Mouse (Mus musculus) spleen, adult 2 months (tissue): Measurements from ENCODE around the gene Cep95. TPM values are rescaled to one million over a fixed set of nuclear protein-coding genes. Genes with fewer than 3 reads are reported as not detected.

Source experiments
- DNase-seq, 2 experiments: peaks; one replicate each; pipeline versions ENCODE4 v3.0.0 to v3.0.0-alpha.2; 2012 to 2021; ENCODE audit warnings: low spot score in 2 of 2, low read depth in 1 of 2
- H3K27ac ChIP-seq: fragments of 200-500 bp; 2 replicates; pipeline ENCODE4 v1.5.1; 2012; ENCODE audit warnings: low read length, inconsistent platforms; ENCODE audit not compliant: insufficient read depth
- H3K27me3 ChIP-seq: fragments of 200-500 bp; 2 replicates; pipeline ENCODE4 v1.6.1; 2012; ENCODE audit warnings: mild to moderate bottlenecking, moderate library complexity, low read length, inconsistent platforms; ENCODE audit not compliant: control insufficient read depth, insufficient read depth
- H3K36me3 ChIP-seq: fragments of 200-500 bp; 2 replicates; pipeline ENCODE4 v1.6.1; 2012; ENCODE audit warnings: mild to moderate bottlenecking, low read length, inconsistent platforms; ENCODE audit not compliant: control insufficient read depth, insufficient read depth
- H3K4me1 ChIP-seq: fragments of 200-500 bp; 2 replicates; pipeline ENCODE4 v1.6.1; 2011; ENCODE audit warnings: inconsistent platforms; ENCODE audit not compliant: control insufficient read depth, insufficient read depth, insufficient read length
- H3K4me3 ChIP-seq: fragments of 200-500 bp; 2 replicates; pipeline ENCODE4 v1.5.1; 2011; ENCODE audit warnings: mild to moderate bottlenecking, inconsistent platforms; ENCODE audit not compliant: insufficient read depth, insufficient read length; ENCODE audit errors: extremely low read depth
- CTCF ChIP-seq: fragments of 200-500 bp; IDR thresholded peaks from 2 replicates; pipeline ENCODE4 v1.5.1; 2011; ENCODE audit warnings: mild to moderate bottlenecking, inconsistent platforms; ENCODE audit not compliant: insufficient read depth, insufficient read length, insufficient replicate concordance; ENCODE audit errors: extremely low read depth
- POLR2A ChIP-seq: fragments of 200-500 bp; IDR thresholded peaks from 2 replicates; pipeline ENCODE4 v1.6.1; 2011; ENCODE audit warnings: low read depth, low read length, inconsistent platforms
- WGBS: fragments of 180-500 bp; shearing (Covaris S2); methylation state at CpG from one replicate; pipeline ENCODE4 v1.1.7; 2018; 5-methylcytosine and 5-hydroxymethylcytosine counted together
- polyA plus RNA-seq: library from polyadenylated mRNA; depleted of rRNA; stranded (reverse); fragments of >200 nt; gene quantifications from 2 replicates; pipeline ENCODE4 v1.2.3, GENCODE M21; 2012

The Cep95 gene
- polyA plus RNA-seq, 1 experiment: 2.1 TPM

DNA sequence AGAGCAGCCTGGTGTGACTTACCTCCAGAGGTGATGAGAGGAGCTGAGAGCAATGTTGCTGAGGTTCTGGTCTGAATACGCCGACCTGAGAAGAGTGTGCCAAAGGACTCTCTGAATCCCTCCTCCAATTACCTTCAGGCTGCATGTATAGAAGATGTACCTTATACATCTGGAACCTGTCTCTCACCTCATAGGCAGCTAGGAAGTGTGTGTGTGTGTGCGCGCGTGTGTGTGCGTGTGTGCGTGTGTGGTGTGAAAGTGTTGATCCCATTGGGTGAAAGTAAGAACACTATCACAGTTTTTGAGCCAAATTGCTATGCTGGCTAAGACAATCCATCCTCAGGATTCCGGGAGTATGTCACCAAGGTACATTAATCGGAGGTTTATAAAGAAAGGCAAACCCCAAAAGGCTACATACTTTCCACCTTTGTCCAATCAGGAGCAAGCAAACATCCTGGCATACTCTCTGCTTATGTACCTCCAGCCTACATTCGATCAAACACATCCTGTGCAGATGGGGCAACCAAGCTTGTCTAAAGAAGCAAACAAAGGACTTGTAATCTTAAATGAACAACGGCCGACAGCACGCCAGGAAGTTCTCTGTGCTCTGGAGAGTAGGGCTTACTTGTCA, 38.8 kb upstream of the Cep95 start, which contains the start of gene Pecam1:
TSS of gene Pecam1 (minus strand) at position 508 of the 631 bp plus-strand sequence.
- H3K27me3 ChIP-seq: no peaks in the 10 kb centered on the region
- TF ChIP-seq POLR2A: peak; percentile 74
- TF ChIP-seq CTCF: no peak
- peaks cover 4% of the 10 kb centered on the region; the same call in 1 of the 2 replicates for H3K36me3 ChIP-seq
- peak; percentile 69 to 78 for DNase-seq
- peak within 1 kb of the TSS; percentile 63 for H3K4me3 ChIP-seq
- no peaks in the 10 kb centered on the region for H3K4me1 ChIP-seq
- WGBS: 9% methylated on average over 13 of the region's 13 CpGs
- H3K27ac ChIP-seq: peak within 1 kb of the TSS; percentile 99

- peak within 1 kb of the TSS; percentile 99 for H3K27ac ChIP-seq
- peak within 1 kb of the TSS; percentile 63 for H3K4me3 ChIP-seq
- no peak for TF ChIP-seq POLR2A
- no peak for TF ChIP-seq CTCF
- 6% methylated on average over 17 of the region's 17 CpGs for WGBS
- H3K4me1 ChIP-seq: no peaks in the 10 kb centered on the region
- H3K27me3 ChIP-seq: no peaks in the 10 kb centered on the region
- H3K36me3 ChIP-seq: 0 out of 2 replicates have a peak, but pooled peaks cover 2% of the 10 kb centered on the region
- DNase-seq: peak in 1 of 2 experiments; percentile 70
Measured at GRCm38 (mm10) chr11:106751039-106752018, 37.7 kb upstream of the Cep95 start, which contains the start of gene Milr1. Gene Milr1 (plus strand): TSS chr11:106751226.

GRCm38 (mm10) chr11:106752103-106752502, 36.9 kb upstream of the Cep95 start:
- Histone ChIP-seq H3K4me1 (no peaks in the 10 kb centered on the region), H3K27ac (peak overlapping the region; percentile 99), H3K4me3 (peak overlapping the region; percentile 25; the same call in 1 of the 2 replicates), H3K27me3 (no peaks in the 10 kb centered on the region), H3K36me3 (0 out of 2 replicates have a peak, but pooled peaks cover 2% of the 10 kb centered on the region)
- peak; percentile 49 to 77 for DNase-seq
- WGBS: 3% methylated on average over 7 of the region's 7 CpGs
- no peak for TF ChIP-seq CTCF
- TF ChIP-seq POLR2A: peak; percentile 86

DNA sequence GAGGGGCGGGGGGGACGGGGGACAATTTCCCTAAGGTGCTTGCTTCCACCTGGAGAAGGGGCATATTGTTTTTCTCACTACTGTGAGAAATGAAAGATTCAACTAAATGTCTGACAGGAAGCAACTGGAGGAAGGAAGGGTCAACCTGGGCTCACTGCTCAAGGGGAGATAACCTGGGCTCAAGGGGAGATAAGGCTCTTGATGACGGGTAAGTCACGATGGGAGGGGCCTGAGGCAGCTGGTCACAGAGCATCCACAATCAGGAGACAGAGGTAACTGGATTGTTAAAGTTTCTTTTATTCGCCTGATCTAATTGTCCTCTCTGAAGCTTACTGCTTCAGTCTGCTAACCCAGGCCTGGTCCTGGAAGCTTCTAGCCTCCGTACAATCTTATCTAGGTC, 35.7 kb upstream of the Cep95 start:
- Histone ChIP-seq H3K27me3 (no peaks in the 10 kb centered on the region), H3K4me1 (peaks cover 6% of the 10 kb centered on the region; the same call in 1 of the 2 replicates), H3K36me3 (no peaks in the 10 kb centered on the region), H3K27ac (no peak overlapping the region; the same call in 1 of the 2 replicates), H3K4me3 (no peak overlapping the region)
- WGBS: 80% methylated on average over 6 of the region's 6 CpGs
- no peak for TF ChIP-seq CTCF
- no peak for TF ChIP-seq POLR2A
- DNase-seq: no peak

DNA sequence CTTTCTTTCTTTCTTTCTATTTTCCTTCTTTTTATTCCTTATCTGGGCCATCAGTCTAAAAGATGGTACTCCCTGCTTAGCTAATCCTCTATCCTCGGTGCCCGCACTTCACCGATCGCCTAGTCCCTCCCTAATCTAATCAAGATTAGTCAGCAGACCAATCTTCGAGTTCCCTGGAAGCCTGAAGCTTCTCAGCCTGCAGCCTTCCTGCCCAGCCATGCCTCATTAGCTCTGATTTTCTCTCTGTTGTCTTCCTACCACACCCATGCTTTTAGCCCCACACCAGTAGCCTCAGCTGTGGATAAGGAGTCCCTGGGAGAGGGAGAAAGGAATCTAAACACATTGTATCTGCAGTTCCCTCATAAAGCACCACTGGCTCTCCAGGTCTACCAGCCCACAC, 33.5 kb upstream of the Cep95 start:
- Histone ChIP-seq H3K4me1 (peaks cover 16% of the 10 kb centered on the region), H3K4me3 (no peak overlapping the region), H3K36me3 (no peaks in the 10 kb centered on the region), H3K27me3 (no peaks in the 10 kb centered on the region), H3K27ac (no peak overlapping the region)
- TF ChIP-seq CTCF (no peak), POLR2A (no peak)
- WGBS: 91% methylated on average over 5 of the region's 5 CpGs
- no peak for DNase-seq

- peak; percentile 8; the same call in 1 of the 2 replicates for TF ChIP-seq POLR2A
- TF ChIP-seq CTCF: no peak
- 28% methylated on average over 3 of the region's 3 CpGs for WGBS
- Histone ChIP-seq H3K4me3 (no peak overlapping the region), H3K4me1 (peaks cover 41% of the 10 kb centered on the region), H3K27ac (peak overlapping the region; percentile 89), H3K27me3 (no peaks in the 10 kb centered on the region), H3K36me3 (no peaks in the 10 kb centered on the region)
- peak in 1 of 2 experiments; percentile 44 for DNase-seq
Measured at GRCm38 (mm10) chr11:106759028-106759427, 30.0 kb upstream of the Cep95 start.
